Mouse (Mus musculus): ENCODE measurements around the gene Psen2. TPM values are rescaled to one million over a fixed set of nuclear protein-coding genes. Genes with fewer than 3 reads are reported as not detected.

The Psen2 gene
- polyA plus RNA-seq, 1 experiment from 2014 or later, result 20.8 TPM

DNA sequence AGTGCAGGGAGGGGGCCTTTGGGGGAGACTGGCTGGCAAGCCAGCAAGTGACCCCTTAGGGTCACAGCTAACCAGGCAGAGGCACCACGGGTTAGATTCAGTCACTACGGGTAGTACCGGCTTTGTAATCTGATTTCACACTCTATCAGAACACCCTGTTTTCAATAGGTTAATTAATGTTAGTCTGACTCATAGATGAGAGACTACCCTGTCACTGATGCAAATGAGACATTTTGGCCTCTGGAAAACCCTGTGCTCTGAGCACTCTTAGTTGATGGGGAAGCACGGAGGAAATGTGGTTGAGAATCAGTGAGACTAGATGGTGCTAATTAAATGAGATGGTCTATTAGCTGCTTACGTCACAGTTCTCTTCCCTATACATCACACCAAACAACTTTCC lies 40.4 kb upstream of the Psen2 start:
- H3K27ac ChIP-seq, result 0 out of 2 replicates have a peak overlapping the region, but pooled peaks have one; percentile 25
- ATAC-seq (replicated peaks; ENCODE audit: low FRiP score, low read depth), result no peak

DNA sequence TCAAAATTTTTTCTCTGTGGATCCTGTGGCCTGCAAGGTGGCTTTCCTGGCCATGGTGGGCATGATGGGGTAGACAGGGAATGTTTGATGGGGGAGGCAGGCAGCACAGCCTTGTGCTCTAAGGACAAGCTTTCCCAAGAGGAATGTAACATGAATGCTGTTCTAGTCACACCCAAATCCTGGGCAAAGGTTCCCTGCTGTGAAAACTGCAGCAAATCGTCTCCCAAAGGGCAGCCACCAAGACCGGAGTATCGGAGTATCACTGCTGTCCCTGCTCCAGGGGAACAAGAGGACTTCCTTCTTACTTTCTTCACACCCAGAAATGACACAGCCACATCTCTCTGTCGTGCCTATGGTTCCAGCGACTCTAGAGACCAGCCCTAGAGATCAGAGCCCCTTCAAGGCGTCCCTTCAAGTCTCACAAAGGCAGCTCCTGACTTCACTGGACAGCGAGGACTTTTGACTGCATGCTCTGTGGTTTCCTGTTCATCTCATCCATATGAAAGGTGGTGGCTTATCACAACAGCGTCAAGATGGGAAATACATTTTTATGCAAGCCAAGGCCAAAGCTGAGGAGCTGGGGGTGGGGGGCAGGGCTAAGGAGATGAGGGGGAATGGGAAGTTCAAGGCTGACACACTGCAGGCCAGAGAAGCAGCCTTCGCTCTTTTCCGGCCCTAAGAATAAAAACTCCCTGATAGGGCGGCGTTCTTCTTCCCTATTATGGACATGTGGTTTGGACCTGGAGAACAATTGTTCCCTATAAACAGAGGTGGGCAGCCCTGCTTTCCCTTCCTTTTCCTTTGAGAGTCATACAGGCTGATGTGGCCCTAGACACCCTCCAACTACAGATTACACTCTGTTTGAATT lies 39.2 kb upstream of the Psen2 start:
- no peaks in the 10 kb centered on the region for H3K27me3 ChIP-seq (ENCODE audit: insufficient read depth, low read length)
- H3K27ac ChIP-seq, result peak overlapping the region; percentile 25
- H3K4me2 ChIP-seq (ENCODE audit: low read length), result no peak overlapping the region
- H3K9me3 ChIP-seq (replicated peaks; ENCODE audit: low read length), result no peaks in the 10 kb centered on the region
- DNase-seq (ENCODE audit: low spot score), result no peak
- WGBS, result 56% methylated on average over 12 of the region's 12 CpGs
- no peak for ATAC-seq (replicated peaks; ENCODE audit: low FRiP score, low read depth)
- H3K4me1 ChIP-seq (replicated peaks; ENCODE audit: insufficient read depth, low read length), result peaks cover 8% of the 10 kb centered on the region; the same call in 1 of the 2 replicates
- H3K4me3 ChIP-seq (replicated peaks; ENCODE audit: low read depth, low read length), result no peak overlapping the region
- no peaks in the 10 kb centered on the region for H3K36me3 ChIP-seq (ENCODE audit: insufficient read depth, low read length)
- H3K9ac ChIP-seq (ENCODE audit: low read depth, low read length), result no peak overlapping the region
- no peak for TF ChIP-seq CTCF (IDR thresholded peaks at IDR 0.05; ENCODE audit: low read depth)

More for the DNA sequence above, 40.4 kb upstream of the Psen2 start:
- H3K4me1 ChIP-seq (replicated peaks; ENCODE audit: insufficient read depth, low read length), result peaks cover 9% of the 10 kb centered on the region; the same call in 1 of the 2 replicates
- H3K27me3 ChIP-seq (ENCODE audit: insufficient read depth, low read length), result no peaks in the 10 kb centered on the region
- 62% methylated on average over 5 of the region's 5 CpGs for WGBS
- H3K9ac ChIP-seq (ENCODE audit: low read depth, low read length), result no peak overlapping the region
- no peaks in the 10 kb centered on the region for H3K9me3 ChIP-seq (replicated peaks; ENCODE audit: low read length)
- TF ChIP-seq CTCF (IDR thresholded peaks at IDR 0.05; ENCODE audit: low read depth), result no peak
- H3K4me2 ChIP-seq (ENCODE audit: low read length), result no peak overlapping the region
- no peak for DNase-seq (ENCODE audit: low spot score)
- no peaks in the 10 kb centered on the region for H3K36me3 ChIP-seq (ENCODE audit: insufficient read depth, low read length)
- no peak overlapping the region for H3K4me3 ChIP-seq (replicated peaks; ENCODE audit: low read depth, low read length)

DNA sequence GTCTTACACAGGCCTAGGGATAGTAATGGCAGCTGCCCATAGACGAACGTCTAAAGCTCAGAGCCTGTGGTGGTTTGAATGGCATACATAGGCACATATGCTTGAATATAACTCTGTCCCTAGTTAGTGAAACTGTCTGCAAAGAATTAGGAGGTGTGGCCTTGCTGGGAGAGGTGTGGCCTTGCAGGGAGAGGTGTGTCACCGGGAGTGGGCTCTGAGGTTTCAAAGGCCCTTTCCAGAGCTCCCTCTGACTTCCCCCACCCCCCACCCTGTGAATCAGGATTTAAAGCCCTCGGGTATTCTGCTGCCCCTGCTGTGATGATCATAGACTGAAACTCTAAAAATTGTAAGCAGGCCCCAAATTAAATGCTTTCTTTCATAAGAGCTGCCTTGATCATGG lies 37.8 kb upstream of the Psen2 start:
- H3K4me3 ChIP-seq (replicated peaks; ENCODE audit: low read depth, low read length), result no peak overlapping the region
- no peak overlapping the region for H3K4me2 ChIP-seq (ENCODE audit: low read length)
- H3K27me3 ChIP-seq (ENCODE audit: insufficient read depth, low read length), result no peaks in the 10 kb centered on the region
- ATAC-seq (replicated peaks; ENCODE audit: low FRiP score, low read depth) (no peak), DNase-seq (ENCODE audit: low spot score) (no peak)
- whole genome bisulfite sequencing, result 54% methylated on average over 4 of the region's 4 CpGs
- H3K4me1 ChIP-seq (replicated peaks; ENCODE audit: insufficient read depth, low read length), result peaks cover 4% of the 10 kb centered on the region; the same call in 1 of the 2 replicates
- no peak overlapping the region for H3K9ac ChIP-seq (ENCODE audit: low read depth, low read length)
- no peak for TF ChIP-seq CTCF (IDR thresholded peaks at IDR 0.05; ENCODE audit: low read depth)
- no peaks in the 10 kb centered on the region for H3K36me3 ChIP-seq (ENCODE audit: insufficient read depth, low read length)
- no peak overlapping the region for H3K27ac ChIP-seq
- H3K9me3 ChIP-seq (replicated peaks; ENCODE audit: low read length), result no peaks in the 10 kb centered on the region

DNA sequence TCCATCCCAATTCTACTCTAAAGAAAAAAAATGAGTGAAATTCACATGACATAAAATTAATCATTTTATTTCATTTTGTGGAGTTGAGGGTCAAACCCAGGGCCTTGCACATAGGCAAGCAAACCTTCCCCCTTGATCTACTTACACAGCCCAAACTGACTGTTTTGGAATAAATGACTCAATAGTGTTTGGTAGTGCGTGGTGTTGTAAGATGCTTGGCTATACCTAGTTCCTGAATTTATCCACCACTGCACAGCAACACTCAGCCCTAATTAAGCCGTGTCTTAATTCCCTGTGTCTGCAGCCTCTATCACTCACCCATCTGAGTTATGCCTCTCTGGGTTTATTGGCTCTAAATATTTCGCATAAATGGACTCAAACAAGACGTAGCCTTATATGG lies 37.1 kb upstream of the Psen2 start:
- Histone ChIP-seq H3K4me1 (replicated peaks; ENCODE audit: insufficient read depth, low read length) (peaks cover 4% of the 10 kb centered on the region; the same call in 1 of the 2 replicates), H3K36me3 (ENCODE audit: insufficient read depth, low read length) (no peaks in the 10 kb centered on the region), H3K9ac (ENCODE audit: low read depth, low read length) (no peak overlapping the region), H3K4me2 (ENCODE audit: low read length) (no peak overlapping the region), H3K9me3 (replicated peaks; ENCODE audit: low read length) (no peaks in the 10 kb centered on the region), H3K27ac (no peak overlapping the region), H3K27me3 (ENCODE audit: insufficient read depth, low read length) (no peaks in the 10 kb centered on the region), H3K4me3 (replicated peaks; ENCODE audit: low read depth, low read length) (no peak overlapping the region)
- WGBS, result 79% methylated on average over 4 of the region's 4 CpGs
- no peak for TF ChIP-seq CTCF (IDR thresholded peaks at IDR 0.05; ENCODE audit: low read depth)
- ATAC-seq (replicated peaks; ENCODE audit: low FRiP score, low read depth), result no peak
- DNase-seq (ENCODE audit: low spot score), result no peak

DNA sequence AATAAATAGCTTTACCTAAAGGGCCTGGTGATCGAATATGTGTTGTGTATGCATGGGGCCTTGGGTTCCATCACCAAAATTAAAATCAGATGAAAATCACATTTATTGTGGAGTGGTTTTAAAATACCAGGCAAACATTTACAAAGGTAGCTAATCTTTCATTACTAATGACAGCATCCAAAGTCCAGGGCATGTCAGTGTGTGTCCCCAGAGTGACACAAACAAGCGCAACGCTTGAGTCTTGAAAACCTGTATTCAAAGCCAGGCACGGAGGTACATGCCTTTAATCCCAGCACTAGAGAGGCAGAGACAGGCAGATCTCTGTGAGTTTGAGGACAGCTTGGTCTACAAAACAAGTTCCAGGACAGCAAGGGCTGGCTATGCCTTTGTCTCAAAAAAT lies 36.5 kb upstream of the Psen2 start:
- Histone ChIP-seq H3K9me3 (replicated peaks; ENCODE audit: low read length) (no peaks in the 10 kb centered on the region), H3K36me3 (ENCODE audit: insufficient read depth, low read length) (no peaks in the 10 kb centered on the region), H3K27me3 (ENCODE audit: insufficient read depth, low read length) (no peaks in the 10 kb centered on the region), H3K9ac (ENCODE audit: low read depth, low read length) (no peak overlapping the region), H3K4me2 (ENCODE audit: low read length) (no peak overlapping the region), H3K27ac (no peak overlapping the region), H3K4me1 (replicated peaks; ENCODE audit: insufficient read depth, low read length) (peaks cover 4% of the 10 kb centered on the region; the same call in 1 of the 2 replicates), H3K4me3 (replicated peaks; ENCODE audit: low read depth, low read length) (no peak overlapping the region)
- 95% methylated on average over 4 of the region's 4 CpGs for WGBS
- TF ChIP-seq CTCF (IDR thresholded peaks at IDR 0.05; ENCODE audit: low read depth), result no peak
- DNase-seq (ENCODE audit: low spot score), result no peak
- ATAC-seq (replicated peaks; ENCODE audit: low FRiP score, low read depth), result no peak

DNA sequence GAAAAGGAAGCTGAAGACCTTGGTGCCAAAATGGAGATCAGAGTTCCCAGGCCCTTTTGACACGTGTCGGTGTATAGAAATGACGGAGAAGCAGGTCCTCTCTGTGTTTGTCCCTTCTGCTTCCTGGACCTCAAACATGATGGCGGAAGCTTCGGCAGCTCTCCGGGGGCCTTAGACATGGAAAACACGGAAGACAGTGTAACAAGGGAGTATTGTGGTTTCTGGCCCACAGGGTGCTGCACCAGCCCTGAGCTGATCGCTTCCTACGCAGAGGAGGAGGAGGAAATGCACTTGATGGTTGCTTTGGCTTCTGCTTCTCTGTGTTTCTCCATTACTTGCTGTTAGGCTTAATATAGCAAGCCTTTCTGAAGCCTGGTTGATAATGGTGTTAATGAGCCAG lies 32.9 kb upstream of the Psen2 start:
- H3K9me3 ChIP-seq (replicated peaks; ENCODE audit: low read length), result no peaks in the 10 kb centered on the region

More for the DNA sequence above, 32.9 kb upstream of the Psen2 start:
- ATAC-seq (replicated peaks; ENCODE audit: low FRiP score, low read depth) (no peak), DNase-seq (ENCODE audit: low spot score) (no peak)
- H3K36me3 ChIP-seq (ENCODE audit: insufficient read depth, low read length), result no peaks in the 10 kb centered on the region
- 82% methylated on average over 9 of the region's 9 CpGs for WGBS
- TF ChIP-seq CTCF (IDR thresholded peaks at IDR 0.05; ENCODE audit: low read depth), result no peak
- H3K27me3 ChIP-seq (ENCODE audit: insufficient read depth, low read length), result no peaks in the 10 kb centered on the region
- H3K4me2 ChIP-seq (ENCODE audit: low read length), result no peak overlapping the region
- no peak overlapping the region for H3K27ac ChIP-seq
- H3K4me3 ChIP-seq (replicated peaks; ENCODE audit: low read depth, low read length), result no peak overlapping the region
- H3K9ac ChIP-seq (ENCODE audit: low read depth, low read length), result no peak overlapping the region
- no peaks in the 10 kb centered on the region for H3K4me1 ChIP-seq (replicated peaks; ENCODE audit: insufficient read depth, low read length)

Measured in kidney, postnatal 0 days (tissue).